Mouse (Mus musculus) liver, postnatal 0 days (tissue): Measurements from ENCODE around the gene Hikeshi.

Experiments used
- CTCF ChIP-seq: sonication (generic); IDR thresholded peaks from 2 replicates; pipeline ENCODE4 v1.5.1; 2016; ENCODE audit warnings: antibody characterized with exemption, low read depth
- EP300 ChIP-seq: IDR thresholded peaks from 2 replicates; pipeline ENCODE4 v1.6.1; 2016; ENCODE audit warnings: antibody characterized with exemption, low read depth, mild to moderate bottlenecking

GRCm38 (mm10) chr7:89903442-89904343 is 37.3 kb downstream of the Hikeshi start, which contains the start of gene Ccdc81:
- TF ChIP-seq CTCF (no peak), EP300 (no peak)
